Mouse (Mus musculus) brain, adult 2 months (tissue): ENCODE results near the gene Mpi.

Experiments used
- DNase-seq: peaks from one replicate; pipeline ENCODE4 v3.0.0; 2011; ENCODE audit warnings: low read depth, low spot score

The Mpi gene

GRCm38 (mm10) chr9:57552139-57552887 lies at the start of gene Mpi:
Mpi (minus strand) TSS chr9:57552763.
- DNase-seq = peak; percentile 91

GRCm38 (mm10) chr9:57602098-57602497 lies 49.5 kb upstream of the Mpi start:
- no peak for DNase-seq

GRCm38 (mm10) chr9:57601353-57601706 lies 48.8 kb upstream of the Mpi start:
- DNase-seq = peak; percentile 92

- no peak for DNase-seq
Observed at GRCm38 (mm10) chr9:57600620-57601352, 48.2 kb upstream of the Mpi start.

DNA sequence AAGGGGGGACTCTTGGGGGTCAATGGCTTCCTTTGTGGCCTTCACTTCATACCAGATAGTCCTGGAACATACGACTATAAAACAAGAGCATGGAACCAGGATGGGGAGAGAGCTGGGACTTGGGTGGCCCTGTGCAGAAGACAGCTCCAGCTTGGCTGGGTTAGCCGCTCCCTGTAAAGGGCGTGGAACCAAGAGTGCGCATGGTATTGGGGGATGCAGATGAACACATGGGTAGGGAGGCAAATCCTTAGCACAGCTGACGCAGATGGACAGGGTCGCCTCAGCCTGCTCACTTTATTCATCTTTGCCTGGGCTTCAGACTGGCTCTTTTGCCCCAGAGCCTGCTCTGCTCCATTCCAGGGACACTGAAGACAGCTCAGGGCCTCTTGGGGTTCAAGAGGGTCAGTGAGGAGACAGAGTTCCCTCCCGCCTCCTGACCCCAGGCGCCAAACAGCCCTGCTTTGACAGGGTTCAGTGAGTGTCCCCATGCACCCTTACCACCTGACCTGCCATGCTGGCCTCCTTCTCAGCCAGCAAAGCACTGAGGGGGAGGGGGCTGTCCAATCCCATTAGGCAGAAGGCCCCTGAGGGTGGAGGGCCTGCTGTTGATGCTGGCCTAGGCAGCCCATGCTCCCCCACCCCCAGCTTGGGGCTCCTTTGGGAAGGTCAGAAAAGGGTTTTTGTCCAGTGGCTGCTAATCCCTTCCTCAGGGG lies 46.4 kb upstream of the Mpi start:
- DNase-seq = no peak

- peak; percentile 29 for DNase-seq
Observed at GRCm38 (mm10) chr9:57597929-57598382, 45.4 kb upstream of the Mpi start.

- no peak for DNase-seq
Observed at GRCm38 (mm10) chr9:57597265-57597664, 44.7 kb upstream of the Mpi start.

DNA sequence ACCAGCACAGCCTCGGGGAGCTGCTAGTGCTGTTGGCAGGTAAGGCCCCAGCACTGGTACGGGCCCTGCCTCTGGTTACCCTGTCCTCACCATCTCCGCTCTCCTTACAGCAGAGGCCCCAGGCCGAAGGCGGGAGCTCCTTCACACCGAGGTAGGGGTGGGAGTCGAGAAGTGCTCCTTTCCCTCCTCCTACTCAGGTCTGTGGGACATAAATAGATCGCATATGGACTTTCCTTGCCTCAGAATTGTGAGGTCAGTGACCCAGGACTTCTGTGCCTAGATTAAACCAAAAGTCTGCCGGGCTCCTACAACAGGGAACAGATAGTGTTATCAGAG lies 41.6 kb upstream of the Mpi start:
- DNase-seq = no peak

- peak; percentile 40 for DNase-seq
Observed at GRCm38 (mm10) chr9:57593454-57594173, 41.1 kb upstream of the Mpi start.

GRCm38 (mm10) chr9:57590726-57591125 lies 38.2 kb upstream of the Mpi start:
- peak; percentile 83 for DNase-seq

DNA sequence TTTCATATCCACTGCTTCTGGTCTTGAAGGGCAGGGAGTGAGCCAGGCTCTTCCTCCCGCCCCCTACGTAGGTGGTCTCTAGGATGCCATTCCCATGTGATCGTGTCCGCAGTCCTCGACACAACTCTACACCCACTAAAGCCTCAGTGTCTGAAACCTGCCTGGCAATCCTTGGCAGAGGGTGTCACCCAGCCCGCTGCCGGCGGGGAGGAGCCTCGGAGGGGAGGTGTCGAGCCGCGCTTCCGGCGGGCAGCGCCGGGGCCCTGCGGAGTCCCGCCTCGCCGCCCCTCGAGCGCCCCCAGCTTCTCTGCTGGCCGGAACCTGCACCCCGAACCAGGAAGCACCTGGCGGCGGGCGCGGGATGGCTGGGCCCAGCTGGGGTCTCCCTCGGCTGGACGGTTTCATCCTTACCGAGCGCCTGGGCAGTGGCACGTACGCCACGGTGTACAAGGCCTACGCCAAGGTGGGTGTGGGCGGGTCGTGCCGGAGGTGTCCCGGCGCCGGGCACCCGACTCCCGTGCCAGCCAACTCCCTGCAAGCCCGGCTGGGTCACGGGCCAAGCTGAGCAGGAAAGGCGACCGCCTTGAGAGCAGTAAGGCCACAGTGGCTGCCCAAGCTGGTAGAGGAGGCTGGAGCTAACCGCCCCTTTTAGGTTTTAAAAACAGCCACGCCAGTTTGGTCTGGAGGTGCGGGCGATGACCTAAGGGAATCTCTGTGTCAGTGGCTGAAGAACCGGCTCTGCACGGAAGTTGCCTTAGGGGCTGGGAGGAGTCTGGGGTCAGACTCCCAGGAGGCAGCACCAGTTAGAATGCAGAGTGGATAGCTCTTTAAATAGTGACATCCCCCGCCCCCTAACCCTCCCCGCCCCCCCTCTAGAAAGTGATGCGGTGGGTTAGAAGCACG lies 36.9 kb upstream of the Mpi start, which contains the start of gene Ulk3:
Gene Ulk3 (plus strand): TSS at position 229 of the 903 bp plus-strand sequence.
- peak; percentile 88 for DNase-seq

DNA sequence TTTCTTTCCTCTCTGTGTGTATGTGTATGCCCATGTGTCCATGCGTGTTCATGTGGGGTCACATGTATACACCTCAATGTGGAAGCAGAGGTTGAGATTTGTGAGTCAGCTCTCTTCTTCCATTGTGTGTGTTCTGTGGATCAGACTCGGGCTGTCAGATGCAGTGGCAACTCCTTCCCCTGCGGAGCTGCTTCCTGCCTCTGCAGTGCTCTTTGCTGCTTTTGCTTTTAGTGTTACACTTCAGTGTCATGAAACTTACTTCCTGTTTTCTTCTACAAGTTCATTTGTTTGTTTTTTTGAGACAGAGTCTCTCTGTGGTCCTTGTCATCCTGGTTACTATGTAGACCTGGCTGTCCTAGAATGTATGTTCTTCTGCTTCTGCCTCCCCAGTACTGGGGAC lies 32.4 kb upstream of the Mpi start:
- DNase-seq = no peak

- no peak for DNase-seq
Observed at GRCm38 (mm10) chr9:57577144-57577849, 24.7 kb upstream of the Mpi start.

- DNase-seq = no peak
Observed at GRCm38 (mm10) chr9:57575577-57575976, 23.0 kb upstream of the Mpi start.

GRCm38 (mm10) chr9:57574397-57574796 lies 21.8 kb upstream of the Mpi start:
- DNase-seq = no peak

- no peak for DNase-seq
Observed at GRCm38 (mm10) chr9:57568500-57568899, 15.9 kb upstream of the Mpi start.

GRCm38 (mm10) chr9:57566846-57567245 lies 14.3 kb upstream of the Mpi start:
- DNase-seq = no peak

GRCm38 (mm10) chr9:57565741-57566221 lies 13.2 kb upstream of the Mpi start:
- peak; percentile 83 for DNase-seq

- no peak for DNase-seq
Observed at GRCm38 (mm10) chr9:57564609-57565008, 12.0 kb upstream of the Mpi start.

DNA sequence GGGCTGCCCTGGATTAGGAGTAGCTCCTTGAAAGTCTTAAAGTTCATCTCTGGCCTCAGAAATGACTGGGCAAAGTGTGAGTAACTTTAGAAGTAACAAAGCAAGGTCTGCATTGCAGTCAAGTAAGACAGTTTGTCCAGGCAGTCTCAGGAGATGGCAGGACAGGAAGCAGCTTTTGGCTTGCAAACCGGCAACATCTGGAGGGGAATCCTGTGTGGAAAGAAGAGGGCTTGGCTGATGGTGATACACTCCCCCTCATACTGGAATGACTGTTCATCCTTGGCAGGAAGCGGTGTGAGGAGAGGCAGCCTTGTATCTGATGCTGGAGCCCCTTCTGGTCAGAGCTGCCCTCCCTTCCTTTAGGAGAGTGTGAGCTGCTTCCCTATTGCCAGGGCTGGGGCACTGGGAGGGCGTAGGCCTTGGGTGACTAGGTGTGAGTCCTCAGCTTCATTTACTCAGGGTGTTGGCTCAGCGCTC lies 10.4 kb upstream of the Mpi start:
- peak; percentile 63 for DNase-seq
